Mouse (Mus musculus): ENCODE results near the gene Tlr9.

DNA sequence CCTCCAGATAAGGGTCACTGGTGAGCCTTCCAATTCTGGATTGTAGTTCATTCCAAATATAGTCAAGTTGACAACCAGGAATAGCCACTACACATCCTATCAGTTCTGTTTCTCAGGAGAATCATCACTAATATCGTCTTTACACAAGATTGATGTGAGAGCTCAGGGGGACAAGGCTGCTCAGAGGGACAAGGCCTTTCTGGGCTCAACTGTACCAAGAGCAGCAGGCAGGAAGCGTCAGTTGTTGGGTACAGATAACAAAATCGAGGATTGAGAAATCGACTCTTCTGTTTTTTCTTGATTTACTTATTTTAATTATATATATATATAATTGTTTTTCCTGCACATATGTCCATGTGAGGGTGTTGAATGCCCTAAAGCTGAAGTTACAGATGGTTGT lies 36.0 kb downstream of the Tlr9 start:
- TF ChIP-seq GATA1 (IDR thresholded peaks at IDR 0.05; ENCODE audit: borderline replicate concordance, low read length) = no peak
- TF ChIP-seq FLI1 (IDR thresholded peaks at IDR 0.05; ENCODE audit: low read length) = no peak

Measured in megakaryocyte, embryonic 14.5 days (primary cell).